ENCODE assay signal across 9 mouse cellular contexts in genomic region chr3:136672870-136673269, GRCm38 (mm10). TPM values are rescaled to one million over a fixed set of nuclear protein-coding genes. Genes with fewer than 3 reads are reported as not detected.
DNase-seq lines count a peak whose midpoint lies in the region; ATAC-seq lines count a peak whose summit lies in the region.
"Had no signal": no experiment of that assay in that cellular context is flagged by ENCODE, and none has a peak within 500 bp of the region (broad histone marks: within the 10 kb centered on the region; RNA-seq: fewer than 3 reads in every experiment).

No protein-coding gene starts in this region.

- 76% methylated on average over 3 of the region's 3 CpGs for WGBS in forebrain, embryonic 15.5 days
- WGBS in forebrain, embryonic 11.5 days = 85% methylated on average over 3 of the region's 3 CpGs
- 63% methylated on average over 3 of the region's 3 CpGs for WGBS in kidney, embryonic 15.5 days
- WGBS in limb, embryonic 13.5 days = 74% methylated on average over 3 of the region's 3 CpGs

- H3K4me3 ChIP-seq in forebrain, embryonic 15.5 days = peak overlapping the region; percentile 98; the same call in 1 of the 2 replicates
- H3K4me3 ChIP-seq in forebrain, embryonic 11.5 days (ENCODE audit: low read depth, low read length) = no peak overlapping the region
- 0 out of 2 replicates have a peak overlapping the region, but pooled peaks have one; percentile 97 for H3K4me3 ChIP-seq in kidney, embryonic 15.5 days (replicated peaks)
- 0 out of 2 replicates have a peak overlapping the region, but pooled peaks have one; percentile 88 for H3K4me3 ChIP-seq in limb, embryonic 13.5 days

- H3K9me3 ChIP-seq in forebrain, embryonic 15.5 days = no peaks in the 10 kb centered on the region
- no peaks in the 10 kb centered on the region for H3K9me3 ChIP-seq in forebrain, embryonic 11.5 days (ENCODE audit: control insufficient read depth, low read length)
- no peaks in the 10 kb centered on the region for H3K9me3 ChIP-seq in kidney, embryonic 15.5 days (replicated peaks)
- H3K9me3 ChIP-seq in limb, embryonic 13.5 days = no peaks in the 10 kb centered on the region

- H3K27me3 ChIP-seq in forebrain, embryonic 15.5 days = no peaks in the 10 kb centered on the region
- H3K27me3 ChIP-seq in forebrain, embryonic 11.5 days (ENCODE audit: control insufficient read depth, insufficient read depth, low read length) = no peaks in the 10 kb centered on the region
- no peaks in the 10 kb centered on the region for H3K27me3 ChIP-seq in kidney, embryonic 15.5 days
- H3K27me3 ChIP-seq in limb, embryonic 13.5 days = no peaks in the 10 kb centered on the region

- H3K27ac ChIP-seq in forebrain, embryonic 15.5 days (replicated peaks) = no peak overlapping the region
- no peak overlapping the region for H3K27ac ChIP-seq in forebrain, embryonic 11.5 days (ENCODE audit: low read depth, low read length)
- H3K27ac ChIP-seq in kidney, embryonic 15.5 days = no peak overlapping the region
- H3K27ac ChIP-seq in limb, embryonic 13.5 days = no peak overlapping the region

- peak overlapping the region; percentile 50; the same call in 1 of the 2 replicates for H3K4me2 ChIP-seq in forebrain, embryonic 15.5 days (replicated peaks)
- no peak overlapping the region for H3K4me2 ChIP-seq in forebrain, embryonic 11.5 days (ENCODE audit: low read depth, low read length, severe bottlenecking)
- H3K4me2 ChIP-seq in kidney, embryonic 15.5 days = peak overlapping the region; percentile 77; the same call in 1 of the 2 replicates
- H3K4me2 ChIP-seq in limb, embryonic 13.5 days (replicated peaks) = peak overlapping the region; percentile 80

- ATAC-seq in forebrain, embryonic 15.5 days (replicated peaks) = no peak
- no peak for ATAC-seq in forebrain, embryonic 11.5 days (replicated peaks; ENCODE audit: low FRiP score)
- no peak for ATAC-seq in kidney, embryonic 15.5 days (replicated peaks; ENCODE audit: low FRiP score)
- no peak for ATAC-seq in limb, embryonic 13.5 days (ENCODE audit: low FRiP score, low read depth)

- peaks cover 40% of the 10 kb centered on the region for H3K4me1 ChIP-seq in forebrain, embryonic 15.5 days
- H3K4me1 ChIP-seq in forebrain, embryonic 11.5 days (replicated peaks; ENCODE audit: control insufficient read depth, insufficient read depth, low read length) = no peaks in the 10 kb centered on the region; the same call in 1 of the 2 replicates
- peaks cover 36% of the 10 kb centered on the region for H3K4me1 ChIP-seq in kidney, embryonic 15.5 days
- peaks cover 29% of the 10 kb centered on the region for H3K4me1 ChIP-seq in limb, embryonic 13.5 days

- H3K9ac ChIP-seq in forebrain, embryonic 15.5 days (replicated peaks) = no peak overlapping the region
- no peak overlapping the region for H3K9ac ChIP-seq in forebrain, embryonic 11.5 days (ENCODE audit: low read length)
- no peak overlapping the region for H3K9ac ChIP-seq in kidney, embryonic 15.5 days
- no peak overlapping the region for H3K9ac ChIP-seq in limb, embryonic 13.5 days

- no peaks in the 10 kb centered on the region for H3K36me3 ChIP-seq in forebrain, embryonic 15.5 days
- no peaks in the 10 kb centered on the region for H3K36me3 ChIP-seq in forebrain, embryonic 11.5 days (ENCODE audit: control insufficient read depth, insufficient read depth, low read length)
- no peaks in the 10 kb centered on the region for H3K36me3 ChIP-seq in kidney, embryonic 15.5 days
- H3K36me3 ChIP-seq in limb, embryonic 13.5 days = no peaks in the 10 kb centered on the region

- no peak for DNase-seq in forebrain, embryonic 11.5 days (ENCODE audit: low spot score)
- DNase-seq in kidney, postnatal 10 days = no peak
- DNase-seq in 3T3-L1 (ENCODE audit: low read depth, low spot score) = peak; percentile 40
- no peak for DNase-seq in adrenal gland, adult (ENCODE audit: inconsistent age in 2 of 2, low spot score in 1 of 2)
- no peak for DNase-seq in cerebellum, postnatal 4 days (ENCODE audit: low spot score in 2 of 2)
- DNase-seq: kidney, postnatal 14 days had no signal

RNA-seq across cellular contexts. Expression of gene Ppp3ca, which starts 2.9 kb away (rescaled TPM):
- 141 and 153 TPM in 2 replicates for polyA plus RNA-seq in forebrain, embryonic 15.5 days (2015; fragmentation: Nextera tagmentation; extraction: Ambion mirVana)
- 57.8 and 59.0 TPM in 2 replicates for polyA plus RNA-seq in forebrain, embryonic 11.5 days (2014; fragmentation: Nextera tagmentation; extraction: Ambion mirVana)
- 63.0 and 64.0 TPM in 2 replicates for polyA plus RNA-seq in kidney, embryonic 15.5 days (2015; fragmentation: Nextera tagmentation; extraction: Ambion mirVana)
- 67.4 and 71.6 TPM in 2 replicates for polyA plus RNA-seq in limb, embryonic 13.5 days (2015; fragmentation: Nextera tagmentation; extraction: Ambion mirVana)
